Mouse (Mus musculus): ENCODE results near the gene Foxq1. TPM values are rescaled to one million over a fixed set of nuclear protein-coding genes. Genes with fewer than 3 reads are reported as not detected.

Gene Foxq1
- total RNA-seq (2021), result 1 to 10 TPM; 1.9 to 2.0 TPM

- no peak for DNase-seq
Observed at GRCm38 (mm10) chr13:31555834-31556233, at the start of gene Foxq1. Gene Foxq1 (plus strand): TSS chr13:31556134.

- DNase-seq, result no peak
Observed at GRCm38 (mm10) chr13:31506494-31507167, 49.3 kb upstream of the Foxq1 start.

- DNase-seq, result no peak
Observed at GRCm38 (mm10) chr13:31515261-31515660, 40.7 kb upstream of the Foxq1 start.

GRCm38 (mm10) chr13:31518411-31518886 is 37.5 kb upstream of the Foxq1 start:
- peak; percentile 11 to 13 for DNase-seq

DNA sequence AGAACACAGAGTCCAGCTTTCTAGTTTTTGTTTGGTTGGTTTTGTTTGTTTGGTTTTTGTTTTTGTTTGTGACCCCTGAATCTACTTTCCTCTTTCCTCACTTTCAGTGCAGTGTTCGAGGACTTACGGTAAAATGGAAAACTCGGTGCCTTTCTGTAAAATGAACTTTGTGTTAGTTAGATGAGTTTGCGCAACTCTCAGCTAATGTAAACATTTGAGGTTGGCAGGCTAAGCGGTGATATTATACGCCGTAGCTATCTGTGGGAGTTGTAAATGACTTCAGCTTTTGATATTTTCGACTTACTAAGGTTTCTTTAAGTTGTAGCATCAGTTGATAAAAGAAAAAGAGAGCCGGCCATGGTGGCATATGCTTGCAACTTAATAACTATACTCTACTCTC is 37.0 kb upstream of the Foxq1 start:
- no peak for DNase-seq

GRCm38 (mm10) chr13:31524976-31525375 is 31.0 kb upstream of the Foxq1 start:
- DNase-seq, result no peak

- DNase-seq, result no peak
Observed at GRCm38 (mm10) chr13:31531186-31531585, 24.7 kb upstream of the Foxq1 start.

DNA sequence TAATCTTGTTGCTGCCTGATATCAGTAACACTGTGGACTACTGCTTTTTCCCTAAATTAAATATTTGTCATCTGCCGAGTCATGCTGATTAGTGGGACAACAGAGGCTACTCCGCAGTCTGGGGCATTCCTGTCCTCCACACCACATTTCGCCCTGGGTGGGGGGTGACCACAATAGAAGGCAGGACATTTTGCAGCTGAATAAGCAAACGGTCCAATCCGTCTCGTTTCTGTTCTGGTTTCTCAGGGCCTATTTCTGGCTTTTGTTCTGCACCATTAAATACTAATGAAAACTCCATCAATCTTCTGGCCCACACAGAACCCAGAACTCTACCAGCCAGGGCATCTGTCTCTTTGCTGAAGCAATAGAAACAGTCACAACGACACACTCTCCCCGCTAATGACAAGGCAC is 24.3 kb upstream of the Foxq1 start:
- DNase-seq, result peak in 1 of 2 experiments; percentile 9

- no peak for DNase-seq
Observed at GRCm38 (mm10) chr13:31534726-31535125, 21.2 kb upstream of the Foxq1 start.

- DNase-seq, result no peak
Observed at GRCm38 (mm10) chr13:31543021-31543420, 12.9 kb upstream of the Foxq1 start.

GRCm38 (mm10) chr13:31546784-31547183 is 9.2 kb upstream of the Foxq1 start:
- DNase-seq, result no peak

- DNase-seq, result no peak
Observed at GRCm38 (mm10) chr13:31547204-31547603, 8.7 kb upstream of the Foxq1 start.

- no peak for DNase-seq
Observed at GRCm38 (mm10) chr13:31547610-31548009, 8.3 kb upstream of the Foxq1 start.

GRCm38 (mm10) chr13:31556964-31557767 is 1.2 kb downstream of the Foxq1 start:
- no peak for DNase-seq

DNA sequence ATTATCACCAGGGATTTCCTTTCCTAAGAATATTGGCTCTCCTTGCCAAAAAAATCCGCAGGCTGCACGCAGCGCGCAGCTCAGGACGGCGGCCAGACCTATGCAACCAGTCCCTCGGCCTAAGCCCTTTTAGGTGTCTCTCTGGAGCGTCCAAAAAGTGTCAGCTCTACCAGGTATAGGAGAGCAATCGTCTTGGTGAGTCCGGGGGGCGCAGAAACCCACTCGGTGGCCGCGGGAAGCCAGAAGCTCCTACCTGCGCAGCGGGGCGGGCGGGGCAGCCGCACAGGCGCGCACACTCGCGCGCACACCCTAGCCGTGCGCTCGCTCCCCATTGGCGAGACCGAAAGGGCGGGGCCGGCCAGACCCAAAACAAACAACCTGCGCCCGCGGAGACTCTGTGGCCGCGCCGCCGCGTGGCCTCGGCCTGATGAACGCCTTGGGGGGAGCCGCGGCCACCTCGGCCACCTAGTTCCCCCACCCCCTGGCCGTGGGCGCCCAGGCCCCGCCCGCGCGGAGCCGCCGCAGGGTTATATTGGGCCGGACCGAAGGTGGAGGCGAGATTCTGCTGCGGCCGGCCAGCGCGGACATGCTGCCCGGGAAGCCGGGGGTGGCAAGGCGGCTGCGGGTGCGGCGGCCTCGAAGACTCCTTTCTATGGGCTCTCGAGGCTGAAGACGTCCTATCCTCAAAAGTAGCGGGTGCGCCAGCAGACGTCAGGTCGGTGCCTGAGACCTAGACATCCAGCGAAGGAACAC is 2.0 kb downstream of the Foxq1 start:
- DNase-seq, result peak; percentile 14 to 16

GRCm38 (mm10) chr13:31558521-31559418 is 2.8 kb downstream of the Foxq1 start, which contains the start of gene A530084C06Rik:
Gene A530084C06Rik (minus strand): TSS chr13:31559333.
- DNase-seq, result peak; percentile 7 to 9

DNA sequence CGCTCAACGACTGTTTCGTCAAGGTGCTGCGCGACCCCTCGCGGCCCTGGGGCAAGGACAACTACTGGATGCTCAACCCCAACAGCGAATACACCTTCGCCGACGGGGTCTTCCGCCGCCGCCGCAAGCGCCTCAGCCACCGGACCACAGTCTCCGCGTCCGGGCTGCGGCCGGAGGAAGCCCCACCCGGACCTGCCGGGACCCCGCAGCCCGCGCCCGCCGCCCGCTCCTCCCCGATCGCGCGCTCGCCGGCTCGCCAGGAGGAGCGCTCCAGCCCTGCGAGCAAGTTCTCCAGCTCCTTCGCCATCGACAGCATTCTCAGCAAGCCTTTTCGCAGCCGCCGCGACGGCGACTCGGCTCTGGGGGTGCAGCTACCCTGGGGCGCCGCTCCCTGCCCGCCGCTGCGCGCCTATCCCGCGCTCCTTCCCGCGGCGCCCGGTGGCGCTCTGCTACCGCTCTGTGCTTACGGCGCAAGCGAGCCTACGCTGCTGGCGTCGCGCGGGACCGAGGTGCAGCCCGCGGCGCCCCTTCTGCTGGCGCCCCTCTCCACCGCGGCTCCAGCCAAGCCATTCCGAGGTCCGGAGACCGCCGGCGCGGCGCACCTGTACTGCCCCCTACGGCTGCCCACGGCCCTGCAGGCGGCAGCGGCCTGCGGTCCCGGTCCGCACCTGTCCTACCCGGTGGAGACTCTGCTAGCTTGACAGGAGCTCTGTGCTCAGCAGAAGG is 3.6 kb downstream of the Foxq1 start:
- peak; percentile 15 to 19 for DNase-seq

DNA sequence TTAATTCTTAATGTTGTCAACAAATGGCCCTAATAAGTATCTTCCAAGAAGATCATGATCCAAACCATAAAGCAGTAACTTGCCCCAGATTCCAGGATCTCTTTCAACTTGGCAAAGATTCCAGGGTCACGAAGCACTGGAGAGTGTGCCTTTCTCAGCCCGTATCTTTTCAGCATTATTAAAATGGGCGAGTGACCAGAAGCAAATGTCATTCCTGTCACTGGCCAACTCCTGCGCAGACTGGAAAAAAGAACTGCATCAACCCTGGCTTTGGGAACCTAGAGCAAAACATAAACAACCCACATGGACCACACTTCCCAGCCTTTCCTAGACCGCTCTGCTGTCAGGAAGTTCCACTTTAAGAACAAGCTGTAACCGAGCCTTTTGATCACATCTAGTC is 8.5 kb downstream of the Foxq1 start:
- DNase-seq, result no peak

- no peak for DNase-seq
Observed at GRCm38 (mm10) chr13:31567099-31567498, 11.2 kb downstream of the Foxq1 start.

- no peak for DNase-seq
Observed at GRCm38 (mm10) chr13:31567617-31568294, 11.8 kb downstream of the Foxq1 start.

Data from layer of hippocampus, postnatal 36 days (tissue).